Mouse (Mus musculus) neural tube, embryonic 11.5 days (tissue): ENCODE results near the gene Cachd1. TPM values are rescaled to one million over a fixed set of nuclear protein-coding genes. Genes with fewer than 3 reads are reported as not detected.

Source experiments
- ATAC-seq: fragments of 200-750 bp; cut with Nextera tagmentation; 2 replicates; pipeline ENCODE4 v1.8.0; 2017; ENCODE audit warnings: moderate number of reproducible peaks, mild to moderate bottlenecking, moderate TSS enrichment, moderate library complexity; ENCODE audit not compliant: insufficient read depth, low FRiP score, low TSS enrichment
- DNase-seq: peaks from one replicate; pipeline ENCODE4 v3.0.0-alpha.2; 2015; ENCODE audit warnings: low spot score
- H3K27ac ChIP-seq: fragments of 300-500 bp; sonication (generic); 2 replicates; pipeline ENCODE4 v1.5.1; 2014; ENCODE audit warnings: low read depth, mild to moderate bottlenecking, low read length
- H3K27me3 ChIP-seq: fragments of 300-500 bp; sonication (generic); 2 replicates; pipeline ENCODE4 v1.6.1; 2014; ENCODE audit warnings: mild to moderate bottlenecking, low read length, mixed read lengths; ENCODE audit not compliant: control insufficient read depth, insufficient read depth
- H3K36me3 ChIP-seq: fragments of 300-500 bp; sonication (generic); 2 replicates; pipeline ENCODE4 v1.6.1; 2014; ENCODE audit warnings: mild to moderate bottlenecking, low read length, moderate library complexity, mixed read lengths; ENCODE audit not compliant: control insufficient read depth, insufficient read depth
- H3K4me1 ChIP-seq: fragments of 300-500 bp; sonication (generic); 2 replicates; pipeline ENCODE4 v1.6.1; 2014; ENCODE audit warnings: low read length, mixed read lengths; ENCODE audit not compliant: control insufficient read depth, insufficient read depth
- H3K4me2 ChIP-seq: fragments of 300-500 bp; sonication (generic); 2 replicates; pipeline ENCODE4 v1.6.1; 2014; ENCODE audit warnings: low read depth, mild to moderate bottlenecking, moderate library complexity
- H3K4me3 ChIP-seq: fragments of 300-500 bp; sonication (generic); 2 replicates; pipeline ENCODE4 v1.5.1; 2014; ENCODE audit warnings: low read depth, low read length
- H3K9ac ChIP-seq: fragments of 300-500 bp; sonication (generic); 2 replicates; pipeline ENCODE4 v1.6.1; 2014; ENCODE audit warnings: mild to moderate bottlenecking, low read length
- H3K9me3 ChIP-seq: fragments of 300-500 bp; sonication (generic); 2 replicates; pipeline ENCODE4 v1.6.1; 2016; ENCODE audit warnings: low read length; ENCODE audit not compliant: control insufficient read depth
- WGBS: fragments of 180-500 bp; shearing (Covaris S2); extraction: QIAGEN DNeasy Blood & Tissue Kit; methylation state at CpG from one replicate; pipeline ENCODE4 v1.1.7; 2014; 5-methylcytosine and 5-hydroxymethylcytosine counted together
- polyA plus RNA-seq: library from polyadenylated mRNA; unstranded; fragments of >200 nt; fragmentation: Nextera tagmentation; extraction: Ambion mirVana; gene quantifications from 2 replicates; pipeline ENCODE4 v1.2.1, GENCODE M21; 2014

Cachd1 gene
- polyA plus RNA-seq, 1 experiment from 2014 or later = 32.6 TPM

DNA sequence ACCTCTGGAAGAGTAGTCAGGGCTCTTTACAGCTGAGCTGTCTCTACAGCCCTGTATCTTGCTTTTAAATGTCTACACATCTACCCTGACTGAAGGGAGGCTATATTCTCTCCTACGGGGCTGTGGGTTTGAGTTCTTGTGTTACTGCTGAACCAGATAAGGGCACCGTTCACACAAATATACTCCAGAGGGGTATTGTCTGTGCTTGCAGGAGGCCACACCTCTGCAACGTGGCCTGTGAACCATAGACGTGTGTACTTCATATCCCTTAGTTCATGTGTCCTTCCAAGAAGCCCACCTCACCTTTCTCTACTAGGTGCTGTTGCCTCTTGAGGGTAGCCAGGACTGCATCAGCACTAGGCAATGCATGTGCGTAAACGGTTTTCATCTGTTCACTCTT lies 215.6 kb downstream of the Cachd1 start:
- ATAC-seq (no peak), DNase-seq (no peak)
- Histone ChIP-seq H3K4me2 (no peak overlapping the region), H3K27ac (no peak overlapping the region), H3K4me1 (no peaks in the 10 kb centered on the region), H3K36me3 (peaks cover 5% of the 10 kb centered on the region), H3K27me3 (no peaks in the 10 kb centered on the region), H3K9me3 (no peaks in the 10 kb centered on the region), H3K9ac (no peak overlapping the region), H3K4me3 (no peak overlapping the region)
- WGBS = 92% methylated on average over 6 of the region's 6 CpGs

DNA sequence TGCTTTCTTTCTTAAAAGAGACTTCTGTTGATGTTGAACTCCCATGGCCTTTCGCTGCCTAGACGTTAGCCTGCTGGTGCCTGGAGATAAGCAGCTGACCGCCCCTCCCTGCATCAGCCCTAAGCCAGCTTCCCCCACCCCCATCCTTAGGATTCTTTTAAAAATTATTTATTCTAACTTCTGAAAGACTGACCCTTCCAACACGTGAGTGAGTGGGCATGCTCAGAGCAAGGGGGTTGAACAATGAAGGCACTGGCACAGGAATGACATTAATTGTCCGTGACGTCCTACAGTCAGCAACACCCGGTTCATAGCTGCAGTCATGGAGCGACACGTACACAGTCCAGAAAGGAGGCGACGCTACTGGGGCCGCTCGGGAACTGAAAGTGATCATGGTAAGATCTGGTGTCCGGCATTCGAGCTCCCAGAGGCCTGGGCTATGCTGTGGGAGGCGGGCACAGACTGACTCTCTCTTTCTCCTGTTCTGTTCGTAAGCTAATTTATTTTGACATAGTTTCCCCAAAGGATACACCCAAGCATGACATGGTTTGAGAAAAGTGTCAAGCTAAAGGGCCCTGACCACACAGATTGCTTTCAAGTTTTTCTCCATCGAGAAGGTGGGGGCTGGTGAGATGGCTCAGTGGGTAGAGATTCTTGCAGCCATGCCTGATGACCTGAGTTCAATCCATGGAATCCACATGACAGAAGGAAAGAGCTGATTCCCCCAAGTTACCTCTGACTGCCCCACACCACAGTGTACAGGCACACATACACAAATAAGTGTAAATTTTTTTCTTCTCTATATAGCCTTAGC lies 218.2 kb downstream of the Cachd1 start:
- ATAC-seq (no peak), DNase-seq (no peak)
- 83% methylated on average over 18 of the region's 18 CpGs for WGBS
- H3K4me3 ChIP-seq = no peak overlapping the region
- H3K9me3 ChIP-seq = no peaks in the 10 kb centered on the region
- H3K27me3 ChIP-seq = no peaks in the 10 kb centered on the region
- peaks cover 5% of the 10 kb centered on the region for H3K36me3 ChIP-seq
- H3K27ac ChIP-seq = no peak overlapping the region
- no peak overlapping the region for H3K9ac ChIP-seq
- no peak overlapping the region for H3K4me2 ChIP-seq
- no peaks in the 10 kb centered on the region for H3K4me1 ChIP-seq

DNA sequence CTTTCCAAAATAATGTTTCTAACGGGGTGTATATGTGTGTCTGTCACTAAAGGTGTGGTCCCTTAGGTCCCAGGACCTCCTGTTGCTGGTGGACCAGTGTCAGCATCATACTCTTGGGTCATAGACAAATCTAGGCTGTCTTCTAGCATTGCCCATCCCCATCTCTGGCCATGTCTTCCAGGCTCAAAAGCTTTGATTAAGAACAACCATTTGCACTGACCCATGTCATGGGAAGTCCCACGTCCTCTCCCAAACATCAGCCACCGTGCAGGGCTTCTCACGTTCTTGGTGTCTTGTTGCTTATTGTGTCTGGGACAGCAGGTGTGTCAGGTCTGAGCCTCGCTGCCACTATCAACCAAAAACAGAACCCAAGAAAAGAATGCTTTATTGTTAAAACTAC lies 219.1 kb downstream of the Cachd1 start:
- Histone ChIP-seq H3K4me1 (no peaks in the 10 kb centered on the region), H3K27ac (no peak overlapping the region), H3K27me3 (no peaks in the 10 kb centered on the region), H3K36me3 (peaks cover 2% of the 10 kb centered on the region; the same call in 1 of the 2 replicates), H3K9me3 (no peaks in the 10 kb centered on the region), H3K4me2 (no peak overlapping the region), H3K9ac (no peak overlapping the region), H3K4me3 (no peak overlapping the region)
- ATAC-seq = no peak
- WGBS = 79% methylated on average over 5 of the region's 5 CpGs
- DNase-seq = no peak

DNA sequence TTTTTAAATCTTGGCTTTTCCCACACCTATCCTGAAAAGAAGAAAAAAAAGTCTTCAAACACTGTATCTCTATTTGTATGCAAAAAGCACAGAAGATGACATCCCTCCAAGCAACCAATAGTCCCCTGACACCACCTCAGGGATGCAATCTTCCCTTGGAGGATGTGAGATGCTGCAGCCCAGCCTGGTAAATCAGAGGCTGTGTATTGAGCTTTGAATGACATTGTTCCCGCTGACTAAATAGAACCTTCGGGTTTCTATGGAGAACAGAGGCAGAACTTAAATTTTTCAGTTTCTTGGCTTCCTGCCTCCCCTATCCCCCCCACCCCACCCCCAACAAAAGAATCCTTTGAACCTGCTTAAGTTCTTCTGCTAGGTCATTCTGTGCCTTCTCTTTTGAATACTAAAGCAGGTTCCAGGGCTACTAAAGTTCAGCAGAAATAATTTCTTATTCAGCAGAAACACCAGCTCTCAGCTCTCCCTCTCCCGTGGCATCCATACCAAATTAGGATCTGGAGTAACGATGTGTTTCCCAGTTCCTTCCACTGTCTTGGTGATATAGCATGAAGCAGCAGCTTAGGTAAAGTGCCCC lies 219.7 kb downstream of the Cachd1 start:
- 83% methylated on average over 4 of the region's 4 CpGs for WGBS
- H3K36me3 ChIP-seq = peaks cover 2% of the 10 kb centered on the region; the same call in 1 of the 2 replicates

DNA sequence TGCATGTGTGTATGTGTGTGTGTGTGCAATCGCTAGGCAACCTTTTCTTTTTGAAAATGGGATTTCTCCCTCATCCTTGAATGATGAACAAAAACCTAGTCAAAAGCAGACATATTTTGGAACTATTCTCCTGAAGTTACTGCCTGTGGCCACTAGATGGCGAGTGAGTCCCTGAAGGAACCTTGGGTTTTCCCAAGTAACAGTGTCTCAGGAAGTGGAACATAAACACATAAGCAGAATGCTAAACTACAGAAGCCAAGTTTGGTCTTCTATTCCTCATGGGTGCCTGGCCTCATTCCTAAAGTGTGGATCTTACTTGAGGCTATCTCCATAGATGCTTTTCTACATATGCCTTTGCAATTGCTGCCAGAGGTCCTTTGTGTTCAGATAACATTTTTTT lies 221.7 kb downstream of the Cachd1 start:
- ATAC-seq (no peak), DNase-seq (peak; percentile 48)
- Histone ChIP-seq H3K4me1 (no peaks in the 10 kb centered on the region), H3K4me2 (no peak overlapping the region), H3K9me3 (no peaks in the 10 kb centered on the region), H3K27me3 (no peaks in the 10 kb centered on the region), H3K9ac (no peak overlapping the region), H3K27ac (no peak overlapping the region), H3K36me3 (peaks cover 5% of the 10 kb centered on the region; the same call in 1 of the 2 replicates), H3K4me3 (no peak overlapping the region)
- 25% methylated on average over 2 of the region's 2 CpGs for WGBS

More for the DNA sequence above, 219.7 kb downstream of the Cachd1 start:
- Histone ChIP-seq H3K4me3 (no peak overlapping the region), H3K4me1 (no peaks in the 10 kb centered on the region), H3K9me3 (no peaks in the 10 kb centered on the region), H3K27ac (no peak overlapping the region), H3K4me2 (no peak overlapping the region), H3K27me3 (no peaks in the 10 kb centered on the region), H3K9ac (no peak overlapping the region)
- no peak for ATAC-seq
- no peak for DNase-seq

DNA sequence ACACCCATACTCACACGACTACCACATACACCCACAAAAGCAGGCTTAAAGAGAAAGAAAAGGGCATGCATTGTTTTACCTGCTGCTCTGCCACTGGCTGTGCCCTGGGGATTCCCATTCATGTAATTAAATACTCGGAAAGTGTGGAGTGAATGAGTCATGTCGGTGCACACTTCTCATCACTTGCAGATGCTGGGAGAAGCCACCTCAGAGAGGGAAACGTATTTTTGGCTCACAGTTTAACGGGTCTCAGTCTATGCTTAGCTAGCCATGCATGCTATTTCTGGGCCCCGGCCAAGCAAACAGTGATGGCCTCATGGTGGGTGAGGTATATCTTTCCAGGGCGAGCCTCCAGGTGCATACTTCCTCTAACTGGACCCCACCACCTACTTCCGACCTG lies 222.4 kb downstream of the Cachd1 start:
- Histone ChIP-seq H3K9ac (no peak overlapping the region), H3K27ac (no peak overlapping the region), H3K4me1 (no peaks in the 10 kb centered on the region), H3K9me3 (no peaks in the 10 kb centered on the region), H3K4me3 (no peak overlapping the region), H3K36me3 (peaks cover 5% of the 10 kb centered on the region; the same call in 1 of the 2 replicates), H3K27me3 (no peaks in the 10 kb centered on the region), H3K4me2 (no peak overlapping the region)
- DNase-seq (no peak), ATAC-seq (no peak)
- 91% methylated on average over 8 of the region's 8 CpGs for WGBS

DNA sequence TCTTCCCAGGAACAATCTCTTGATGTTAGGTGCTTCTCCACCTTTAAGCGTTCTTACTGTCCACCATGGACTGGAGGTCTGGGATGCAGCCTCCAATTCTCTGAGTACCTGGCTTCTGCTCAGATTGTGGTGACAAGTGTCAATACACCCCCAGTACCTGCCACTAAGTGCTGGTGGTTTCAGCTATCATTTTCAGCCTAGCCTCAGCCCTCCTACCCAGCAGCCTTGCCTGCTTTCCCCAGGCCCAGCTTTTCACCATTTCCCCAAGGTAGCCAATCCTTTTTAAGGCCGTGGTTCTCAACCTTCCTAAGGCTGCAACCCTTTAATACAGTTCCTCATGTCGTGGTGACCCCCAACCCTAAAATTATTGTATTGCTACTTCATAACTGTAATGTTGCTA lies 224.1 kb downstream of the Cachd1 start:
- no peaks in the 10 kb centered on the region for H3K27me3 ChIP-seq
- no peak overlapping the region for H3K4me2 ChIP-seq
- no peaks in the 10 kb centered on the region for H3K9me3 ChIP-seq
- 96% methylated on average over 3 of the region's 3 CpGs for WGBS
- H3K27ac ChIP-seq = no peak overlapping the region
- no peak overlapping the region for H3K4me3 ChIP-seq
- DNase-seq = no peak
- H3K36me3 ChIP-seq = peaks cover 3% of the 10 kb centered on the region; the same call in 1 of the 2 replicates
- H3K4me1 ChIP-seq = no peaks in the 10 kb centered on the region
- no peak overlapping the region for H3K9ac ChIP-seq
- ATAC-seq = no peak

DNA sequence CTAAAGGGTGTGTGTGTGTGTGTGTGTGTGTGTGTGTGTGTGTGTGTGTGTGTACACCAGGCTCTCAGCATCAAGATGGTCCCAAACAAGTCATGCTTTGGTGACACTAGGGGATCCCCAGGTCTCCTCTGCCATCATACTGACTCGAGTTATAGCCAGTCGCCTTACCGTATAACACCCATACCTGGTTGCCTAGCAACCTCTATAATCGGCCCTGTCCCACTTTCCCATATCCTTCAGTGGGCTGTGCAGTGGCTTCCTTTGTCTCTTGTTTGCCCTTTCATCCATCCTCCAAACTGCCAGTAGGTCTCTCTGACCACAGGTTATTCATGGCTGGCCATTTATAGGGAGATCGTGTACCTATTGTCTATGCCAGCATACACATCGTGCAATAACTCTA lies 224.6 kb downstream of the Cachd1 start:
- DNase-seq (no peak), ATAC-seq (no peak)
- no peak overlapping the region for H3K27ac ChIP-seq
- no peak overlapping the region for H3K4me3 ChIP-seq
- H3K36me3 ChIP-seq = peaks cover 3% of the 10 kb centered on the region; the same call in 1 of the 2 replicates
- H3K9me3 ChIP-seq = no peaks in the 10 kb centered on the region
- WGBS = 80% methylated on average over 6 of the region's 6 CpGs
- H3K4me2 ChIP-seq = no peak overlapping the region
- no peak overlapping the region for H3K9ac ChIP-seq
- no peaks in the 10 kb centered on the region for H3K27me3 ChIP-seq
- no peaks in the 10 kb centered on the region for H3K4me1 ChIP-seq

DNA sequence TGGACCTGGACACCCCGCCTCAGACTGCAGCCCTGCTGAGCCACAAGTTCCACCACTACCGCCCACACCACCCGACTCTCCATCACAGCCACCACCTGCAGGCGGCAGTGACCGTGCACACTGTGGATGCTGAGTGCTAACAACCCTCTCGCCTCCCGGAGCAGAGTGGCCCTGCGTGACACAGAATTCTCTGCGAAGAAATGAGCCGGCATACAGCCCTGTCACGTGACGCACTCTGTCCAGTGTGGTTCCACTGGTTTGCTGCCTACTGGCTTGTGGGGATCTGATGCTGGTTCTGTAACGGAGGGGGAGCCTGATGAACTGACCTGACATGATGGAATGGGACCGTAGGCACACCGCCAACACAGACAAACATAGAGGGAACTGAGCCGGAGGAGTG lies 226.5 kb downstream of the Cachd1 start:
- H3K4me2 ChIP-seq = no peak overlapping the region
- no peak overlapping the region for H3K27ac ChIP-seq
- no peak for ATAC-seq
- H3K9me3 ChIP-seq = no peaks in the 10 kb centered on the region
- no peaks in the 10 kb centered on the region for H3K4me1 ChIP-seq
- H3K36me3 ChIP-seq = peaks cover 3% of the 10 kb centered on the region; the same call in 1 of the 2 replicates
- H3K27me3 ChIP-seq = no peaks in the 10 kb centered on the region
- H3K4me3 ChIP-seq = no peak overlapping the region
- no peak for DNase-seq
- H3K9ac ChIP-seq = no peak overlapping the region
- 95% methylated on average over 16 of the region's 16 CpGs for WGBS
